Mouse (Mus musculus): Measurements from ENCODE around the gene Kat6b.
"Not testable (repeated sequence)": the region's sequence is repeated elsewhere in the genome, so short reads cannot be mapped to it uniquely, and the experiment has no call there.

Gene Kat6b

GRCm38 (mm10) chr14:21600174-21600566, 118.9 kb downstream of the Kat6b start:
- no peak for DNase-seq

DNA sequence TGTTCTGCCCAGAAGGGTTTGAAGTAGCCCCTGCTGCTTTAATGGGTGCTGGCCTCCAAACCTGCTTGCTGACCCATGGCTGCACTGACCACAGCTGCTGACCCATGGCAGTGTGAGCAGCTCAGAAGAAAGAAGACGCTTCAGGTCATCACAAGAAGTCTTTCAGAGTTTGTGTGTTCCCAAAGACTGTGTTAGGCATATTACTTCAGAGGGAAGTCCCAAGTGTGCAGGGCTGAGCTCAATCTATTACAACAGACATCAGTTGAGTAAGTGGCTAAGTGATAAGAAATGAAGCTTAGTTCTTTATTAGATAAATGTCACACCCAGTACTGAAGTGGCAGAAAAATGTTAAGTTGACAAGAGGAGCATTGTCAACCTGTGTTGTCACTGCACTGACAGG, 119.4 kb downstream of the Kat6b start:
- DNase-seq: no peak

GRCm38 (mm10) chr14:21602166-21602565, 120.9 kb downstream of the Kat6b start:
- no peak for DNase-seq

DNA sequence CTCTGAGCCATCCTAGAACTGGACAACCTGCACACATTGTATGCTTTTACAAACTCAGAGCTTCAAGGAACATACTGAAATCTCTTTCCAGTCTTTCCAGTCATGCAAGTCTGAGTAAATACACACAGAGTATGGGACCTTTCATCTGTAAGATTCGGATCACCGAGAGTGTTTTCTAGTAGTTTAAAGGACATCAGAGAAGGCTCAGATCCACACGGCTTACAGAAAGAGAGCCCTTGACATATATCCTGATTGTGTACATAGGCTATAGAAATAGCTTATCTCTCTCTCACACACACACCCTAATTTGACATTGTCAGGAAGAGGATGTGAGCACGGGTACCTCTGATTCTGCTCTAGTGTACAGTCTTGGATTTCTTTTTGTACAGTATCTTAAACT, 121.7 kb downstream of the Kat6b start:
- no peak for DNase-seq

DNA sequence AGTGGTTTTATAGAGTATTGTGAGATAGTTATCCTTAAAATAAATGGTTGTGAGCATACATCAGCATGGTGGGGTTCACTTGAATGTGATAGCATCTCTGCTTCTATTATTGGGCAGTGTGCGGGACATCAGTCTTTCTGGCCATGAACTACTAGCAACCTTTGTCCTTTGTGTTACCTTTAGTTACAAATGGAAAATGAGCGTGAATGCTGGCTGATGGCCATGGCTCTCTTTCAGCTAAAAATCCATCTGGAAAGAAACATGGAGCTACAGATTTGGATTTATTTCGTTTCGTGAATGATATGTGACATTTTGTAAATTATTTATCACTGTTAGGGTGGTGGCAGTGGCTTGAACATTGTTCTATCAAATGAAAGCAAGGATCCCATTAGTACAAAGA, 126.5 kb downstream of the Kat6b start:
- no peak for DNase-seq

- DNase-seq: no peak
These were observed 127.7 kb downstream of the Kat6b start for GRCm38 (mm10) chr14:21608886-21609285.

DNA sequence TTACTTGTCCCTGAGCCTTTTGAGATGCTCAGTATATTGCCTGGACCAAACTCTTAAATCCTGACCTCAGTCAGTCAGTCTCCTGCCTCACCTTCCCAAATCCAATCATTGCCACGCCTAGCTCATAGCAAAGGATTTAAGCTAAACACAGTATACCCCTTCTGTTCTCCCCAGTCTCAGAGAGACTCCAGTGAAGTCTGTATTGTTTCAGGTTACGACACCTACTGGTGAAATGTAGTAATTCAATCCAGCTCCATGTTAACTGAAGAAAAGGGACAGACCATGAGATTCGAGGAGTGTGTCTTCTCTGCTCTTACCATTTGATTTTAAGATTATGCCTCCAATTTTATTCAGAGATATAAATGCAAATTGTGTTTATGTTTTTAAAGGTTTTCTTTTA, 129.0 kb downstream of the Kat6b start:
- peak; percentile 51 for DNase-seq

- DNase-seq: no peak
These were observed 131.8 kb downstream of the Kat6b start for GRCm38 (mm10) chr14:21613031-21613430.

DNA sequence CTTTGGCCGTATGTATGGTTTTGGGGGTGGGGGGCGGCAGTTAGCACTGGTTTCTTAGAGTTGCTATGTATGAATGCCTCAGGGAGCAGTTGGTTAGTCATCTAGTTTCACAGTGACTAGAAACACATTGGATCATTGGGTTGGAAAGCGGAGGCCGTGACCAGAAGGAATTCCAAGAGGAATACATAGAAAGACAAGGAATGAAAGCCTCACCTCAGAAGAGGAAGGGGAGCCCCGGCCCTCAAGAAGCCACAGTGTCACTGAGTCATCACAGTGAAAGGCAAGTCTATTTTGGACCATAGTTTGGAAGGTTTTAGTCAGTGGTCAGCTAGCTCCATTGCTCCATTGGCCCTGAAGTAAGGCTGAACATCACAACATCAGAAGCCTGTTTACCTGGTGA, 132.9 kb downstream of the Kat6b start:
- DNase-seq: no peak

GRCm38 (mm10) chr14:21615853-21616252, 134.6 kb downstream of the Kat6b start:
- no peak for DNase-seq

DNA sequence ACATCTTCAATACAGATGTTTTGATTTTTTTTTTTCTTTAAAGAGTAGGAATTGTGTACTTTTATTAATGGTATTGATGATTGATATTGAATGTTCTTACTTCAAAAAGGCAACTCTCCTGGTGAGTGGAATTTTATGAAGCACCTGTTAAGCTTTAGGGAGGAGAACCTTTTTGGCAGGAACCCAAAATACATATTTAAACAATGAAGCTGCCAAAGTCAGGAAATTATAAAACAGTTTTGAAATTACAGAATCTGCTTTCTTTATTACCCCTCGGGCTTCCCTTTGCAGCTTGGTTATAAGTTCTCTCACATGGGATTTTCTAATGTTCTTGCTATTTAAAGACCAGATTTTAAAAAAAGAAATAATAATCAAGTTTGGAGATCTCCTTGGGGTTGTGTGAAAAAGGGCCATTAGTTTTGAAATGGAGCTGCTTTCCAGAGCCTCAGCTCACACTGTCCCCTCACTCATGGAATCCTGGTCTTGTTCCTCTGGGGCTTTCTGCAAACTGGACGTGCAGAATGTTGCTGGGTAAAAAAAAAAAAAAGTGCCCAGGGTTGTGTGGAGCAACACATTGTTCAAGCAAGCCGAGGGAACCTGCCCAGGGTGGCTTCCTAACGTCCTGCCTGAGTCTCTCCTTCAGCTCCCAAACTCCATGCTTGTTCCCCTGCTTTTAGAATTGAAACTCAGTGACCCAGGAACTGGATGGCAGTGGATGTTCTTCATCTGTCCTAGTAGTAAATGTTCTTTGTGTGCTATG, 136.2 kb downstream of the Kat6b start:
- no peak for DNase-seq

DNA sequence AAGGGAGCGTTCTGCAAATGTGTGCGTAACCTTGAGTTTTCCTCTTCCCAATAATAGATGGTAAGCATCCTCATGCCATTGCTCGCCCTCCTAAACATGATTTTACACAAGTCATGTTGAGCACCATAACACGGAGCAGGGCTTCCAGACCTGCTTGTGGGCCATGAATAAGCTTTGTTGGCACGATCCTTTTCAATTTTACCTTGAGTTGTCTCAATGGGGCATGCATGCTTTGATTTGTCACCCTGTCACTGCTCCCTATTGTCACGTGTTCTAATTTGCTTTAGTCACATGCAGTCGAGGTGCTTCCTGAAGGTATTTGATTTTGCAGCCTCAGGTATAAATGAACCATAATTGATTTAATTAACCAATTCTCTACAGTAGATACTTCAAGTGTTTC, 138.7 kb downstream of the Kat6b start:
- DNase-seq: no peak

DNA sequence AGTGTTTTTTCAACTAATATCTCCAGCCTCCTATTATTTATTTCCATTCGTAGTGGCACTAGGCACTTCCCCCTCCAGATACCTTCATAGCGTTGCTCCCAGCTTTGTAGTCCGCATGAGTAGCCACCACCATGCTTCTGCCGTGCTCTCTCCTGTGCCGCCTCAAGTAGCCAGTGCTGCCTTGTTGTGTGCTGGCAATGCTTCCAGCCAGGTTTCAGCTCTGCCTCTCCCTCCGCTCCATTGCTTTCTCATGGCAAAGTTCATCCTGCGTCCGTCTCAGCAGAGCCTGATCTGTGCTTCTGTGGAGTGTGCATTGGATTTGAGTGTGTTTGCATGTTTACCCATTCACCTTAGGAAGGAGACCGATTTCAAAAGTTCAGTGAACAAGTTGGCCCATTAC, 144.7 kb downstream of the Kat6b start:
- no peak for DNase-seq

DNA sequence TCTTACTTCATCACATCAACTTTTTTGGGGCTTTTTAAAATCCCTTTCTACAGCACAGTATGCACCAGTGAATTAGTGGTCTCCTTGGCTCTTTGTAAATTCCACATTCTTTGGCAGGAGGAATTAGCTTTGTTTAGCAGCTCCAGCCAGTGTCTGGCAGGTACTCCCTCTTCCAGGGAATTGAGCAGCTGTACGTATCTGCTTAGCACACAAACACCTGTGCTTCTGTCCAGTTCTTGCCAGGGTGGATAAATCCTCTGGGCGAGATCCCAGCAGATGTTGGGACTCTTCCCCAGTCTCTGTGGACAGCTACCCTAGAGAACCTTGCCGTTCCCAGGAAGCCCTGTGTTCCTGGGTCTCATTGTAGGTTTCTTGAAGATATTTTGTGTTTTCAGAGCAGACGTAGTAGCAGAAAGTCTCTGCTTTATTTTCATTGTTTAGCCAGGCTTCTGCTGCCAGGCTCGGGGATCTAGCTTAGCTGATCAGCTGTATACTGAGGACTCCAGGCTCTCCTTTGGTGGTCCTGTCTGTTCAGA, 150.5 kb downstream of the Kat6b start:
- DNase-seq: no peak

DNA sequence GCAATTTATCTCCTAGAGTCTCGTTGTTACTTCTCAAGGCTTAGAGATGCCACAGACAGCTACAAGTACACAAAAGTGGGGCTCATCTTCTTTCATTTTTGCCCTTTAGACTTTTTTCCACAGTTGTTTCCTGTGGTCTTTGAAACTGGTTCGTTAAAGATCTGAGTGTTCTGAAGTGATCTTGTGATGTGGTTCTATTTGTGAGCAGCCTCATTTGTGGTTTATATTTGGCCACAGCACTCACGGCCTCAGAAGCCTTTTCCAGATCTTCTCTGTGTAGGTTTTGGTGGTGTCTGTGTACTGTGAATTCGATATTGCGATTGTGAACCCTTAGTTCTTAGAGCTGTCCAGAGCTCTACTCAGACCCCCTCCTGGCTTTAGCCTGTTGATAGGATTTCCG, 155.3 kb downstream of the Kat6b start:
- no peak for DNase-seq

- DNase-seq: no peak
These were observed 159.7 kb downstream of the Kat6b start for GRCm38 (mm10) chr14:21640806-21641435.

DNA sequence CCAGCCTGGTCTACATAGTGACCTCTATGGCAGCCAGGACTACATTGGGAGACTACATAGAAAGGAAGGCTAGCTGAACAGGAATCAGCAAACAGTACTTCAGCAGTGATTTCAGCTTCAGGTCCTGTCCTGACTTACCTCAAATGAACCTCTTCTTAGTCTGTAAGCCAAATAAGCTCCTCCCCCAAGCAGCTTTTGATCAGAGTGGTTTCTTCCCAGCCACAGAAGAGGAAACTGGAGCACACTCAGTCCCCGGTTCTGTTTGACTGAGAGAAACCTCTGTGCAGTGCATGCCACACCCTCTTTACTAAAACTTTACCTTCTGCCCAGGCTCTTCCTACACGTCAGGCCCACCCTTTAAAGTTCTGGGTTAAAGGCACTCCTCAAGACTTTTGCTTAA, 172.6 kb downstream of the Kat6b start:
- peak; percentile 38 for DNase-seq

DNA sequence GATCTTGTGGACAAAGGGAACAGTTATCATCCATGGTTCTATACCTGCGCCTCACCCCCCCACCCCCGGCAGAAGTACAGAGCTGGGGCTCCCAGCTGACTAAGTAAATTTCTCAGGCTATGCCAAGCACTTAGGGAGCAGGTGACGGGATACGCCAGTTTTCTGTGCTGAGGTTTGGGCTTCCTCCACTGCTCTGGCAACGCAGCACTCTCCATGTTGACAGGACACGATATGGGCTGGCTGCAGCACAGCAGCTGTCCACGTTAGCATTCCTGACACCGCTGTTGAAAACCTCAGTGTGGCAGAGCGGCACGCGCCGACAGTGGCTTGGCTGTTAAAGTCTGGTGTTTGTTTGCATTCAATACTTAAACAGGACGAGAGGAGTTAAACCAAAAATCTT, 177.9 kb downstream of the Kat6b start:
- no peak for DNase-seq

GRCm38 (mm10) chr14:21659652-21660051, 178.4 kb downstream of the Kat6b start:
- DNase-seq: peak; percentile 72

GRCm38 (mm10) chr14:21662465-21663142, 181.4 kb downstream of the Kat6b start:
- DNase-seq: no peak

DNA sequence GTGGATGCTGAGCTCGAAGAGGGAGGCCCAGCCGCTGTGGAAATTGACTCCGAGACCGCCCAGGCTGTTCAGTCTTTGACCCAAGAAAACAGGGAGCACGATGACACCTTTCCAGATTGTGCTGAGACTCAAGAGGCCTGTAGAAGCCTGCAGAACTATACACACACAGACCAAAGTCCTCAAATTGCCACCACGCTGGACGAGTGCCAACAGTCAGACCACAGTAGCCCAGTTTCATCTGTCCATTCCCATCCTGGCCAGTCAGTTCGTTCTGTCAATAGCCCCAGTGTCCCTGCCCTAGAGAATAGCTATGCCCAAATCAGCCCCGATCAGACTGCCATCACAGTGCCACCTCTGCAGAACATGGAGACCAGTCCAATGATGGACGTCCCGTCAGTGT, 188.0 kb downstream of the Kat6b start:
- DNase-seq: no peak

- no peak for DNase-seq
These were observed 188.6 kb downstream of the Kat6b start for GRCm38 (mm10) chr14:21669633-21670421.

GRCm38 (mm10) chr14:21670422-21671006, 189.3 kb downstream of the Kat6b start:
- not testable (repeated sequence) for DNase-seq
